In genomic region chr10:70971156-70971555, GRCm38 (mm10) we compare ENCODE assay signal across 22 mouse cellular contexts.
DNase-seq lines count a peak whose midpoint lies in the region; ATAC-seq and TF ChIP-seq lines count a peak whose summit lies in the region.
"Had no signal": no experiment of that assay in that cellular context is flagged by ENCODE, and none has a peak within 500 bp of the region (broad histone marks: within the 10 kb centered on the region; RNA-seq: fewer than 3 reads in every experiment).

No protein-coding gene starts in this region.

- no peaks in the 10 kb centered on the region for H3K36me3 ChIP-seq in forebrain, embryonic 16.5 days (ENCODE audit: control insufficient read depth, insufficient read depth)
- no peaks in the 10 kb centered on the region for H3K36me3 ChIP-seq in forebrain, embryonic 13.5 days (ENCODE audit: poor library complexity, severe bottlenecking)
- H3K36me3 ChIP-seq: forebrain, embryonic 10.5 days; forebrain, embryonic 15.5 days; heart, embryonic 10.5 days; heart, embryonic 13.5 days; hindbrain, embryonic 10.5 days; hindbrain, embryonic 13.5 days had no signal

- no peak for TF ChIP-seq POLR2A in brain, embryonic 14.5 days (IDR thresholded peaks at IDR 0.05; ENCODE audit: borderline replicate concordance, extremely low read depth, insufficient read depth, insufficient read length, poor library complexity, severe bottlenecking)

- H3K9ac ChIP-seq in forebrain, embryonic 16.5 days (replicated peaks; ENCODE audit: low read depth, low read length) = no peak overlapping the region
- H3K9ac ChIP-seq in forebrain, embryonic 13.5 days = no peak overlapping the region
- H3K9ac ChIP-seq: forebrain, embryonic 15.5 days; heart, embryonic 13.5 days; hindbrain, embryonic 13.5 days had no signal

- H3K4me1 ChIP-seq in forebrain, embryonic 16.5 days (replicated peaks; ENCODE audit: control insufficient read depth, insufficient read depth, low read length) = no peaks in the 10 kb centered on the region; the same call in 1 of the 2 replicates
- no peaks in the 10 kb centered on the region for H3K4me1 ChIP-seq in forebrain, embryonic 13.5 days
- H3K4me1 ChIP-seq: forebrain, embryonic 15.5 days had no signal

- TF ChIP-seq CTCF in layer of hippocampus, adult 2 months (conservative IDR thresholded peaks at IDR 0.05) = no peak
- no peak for TF ChIP-seq CTCF in brain, embryonic 14.5 days (IDR thresholded peaks at IDR 0.05; ENCODE audit: borderline replicate concordance, extremely low read depth, insufficient read depth, insufficient read length)

- 65% methylated on average over 11 of the region's 11 CpGs for WGBS in forebrain, embryonic 16.5 days
- WGBS in forebrain, embryonic 13.5 days = 92% methylated on average over 11 of the region's 11 CpGs

- H3K27ac ChIP-seq in forebrain, embryonic 16.5 days (ENCODE audit: low read length) = no peak overlapping the region
- H3K27ac ChIP-seq in forebrain, embryonic 13.5 days = no peak overlapping the region
- H3K27ac ChIP-seq in layer of hippocampus, adult 2 months = 0 out of 2 replicates have a peak overlapping the region, but pooled peaks have one; percentile 7
- H3K27ac ChIP-seq: forebrain, embryonic 10.5 days; forebrain, embryonic 15.5 days; heart, embryonic 10.5 days; heart, embryonic 13.5 days; hindbrain, embryonic 10.5 days; hindbrain, embryonic 13.5 days had no signal

- 0 out of 2 replicates have a peak, but pooled peaks have one; percentile 36 for ATAC-seq in forebrain, embryonic 16.5 days
- ATAC-seq in forebrain, embryonic 13.5 days = no peak
- ATAC-seq: activated CD4-positive, CD25-positive, alpha-beta regulatory T cell, adult 4 months; forebrain, embryonic 15.5 days; intestine, postnatal 0 days had no signal

- DNase-seq in heart, adult 11 months = peak; percentile 83
- DNase-seq in heart, postnatal 36 days = no peak
- DNase-seq in layer of hippocampus, adult 2 months (ENCODE audit: low spot score in 2 of 2) = no peak
- no peak for DNase-seq in layer of hippocampus, adult 8-10 months (ENCODE audit: low spot score in 2 of 2)
- peak; percentile 36 for DNase-seq in brain, embryonic 14.5 days (ENCODE audit: low read depth)
- DNase-seq: adrenal gland, adult 8-10 months; adrenal gland, postnatal 25 days; cerebellum, adult 18-20 months; cerebellum, adult 9-10 months; cerebellum, postnatal 14 days; gastrocnemius, postnatal 10 days; heart, adult 18-20 months had no signal

- intact Hi-C loops in heart, postnatal 36 days (cut with DNase I) = no loop called here

- H3K4me2 ChIP-seq in forebrain, embryonic 16.5 days (ENCODE audit: low read length) = no peak overlapping the region
- H3K4me2 ChIP-seq in forebrain, embryonic 13.5 days = no peak overlapping the region
- H3K4me2 ChIP-seq: forebrain, embryonic 15.5 days; heart, embryonic 13.5 days; hindbrain, embryonic 13.5 days had no signal

- H3K4me3 ChIP-seq in forebrain, embryonic 16.5 days (replicated peaks; ENCODE audit: low read length) = no peak overlapping the region
- H3K4me3 ChIP-seq in forebrain, embryonic 13.5 days = no peak overlapping the region
- no peak overlapping the region for H3K4me3 ChIP-seq in layer of hippocampus, adult 2 months
- H3K4me3 ChIP-seq: forebrain, embryonic 10.5 days; forebrain, embryonic 15.5 days; heart, embryonic 10.5 days; heart, embryonic 13.5 days; hindbrain, embryonic 10.5 days; hindbrain, embryonic 13.5 days had no signal

- no peaks in the 10 kb centered on the region for H3K27me3 ChIP-seq in forebrain, embryonic 16.5 days (replicated peaks; ENCODE audit: control insufficient read depth, insufficient read depth, low read length)
- H3K27me3 ChIP-seq in forebrain, embryonic 13.5 days = no peaks in the 10 kb centered on the region
- H3K27me3 ChIP-seq: forebrain, embryonic 15.5 days; heart, embryonic 13.5 days; hindbrain, embryonic 13.5 days had no signal

- no peaks in the 10 kb centered on the region for H3K9me3 ChIP-seq in forebrain, embryonic 16.5 days (ENCODE audit: control insufficient read depth, low read length)
- H3K9me3 ChIP-seq in forebrain, embryonic 13.5 days (replicated peaks) = no peaks in the 10 kb centered on the region
- H3K9me3 ChIP-seq: forebrain, embryonic 10.5 days; forebrain, embryonic 15.5 days; heart, embryonic 10.5 days; heart, embryonic 13.5 days; hindbrain, embryonic 10.5 days; hindbrain, embryonic 13.5 days had no signal

Comparison
In these comparisons a context has a peak if more than half of its experiments do, and no peak if none do; other contexts are left out.
1. DNase-seq: peak in heart, adult 11 months (single experiment) and brain, embryonic 14.5 days (single experiment); none in heart, postnatal 36 days (0 of 2), layer of hippocampus, adult 2 months (0 of 2) and layer of hippocampus, adult 8-10 months (0 of 2).